Mouse (Mus musculus) ovary, postnatal 14 days (tissue): Measurements from ENCODE around the gene Atf1.
"Not testable (repeated sequence)": the region's sequence is repeated elsewhere in the genome, so short reads cannot be mapped to it uniquely, and the experiment has no call there.

Experiments used
- DNase-seq: peaks from one replicate; pipeline ENCODE4 v3.0.0; 2022; ENCODE audit warnings: low spot score

Gene Atf1

GRCm38 (mm10) chr15:100307438-100308096 lies 79.9 kb downstream of the Atf1 start:
- not testable (repeated sequence) for DNase-seq
